Mouse (Mus musculus): Measurements from ENCODE around the gene Mkln1. TPM values are rescaled to one million over a fixed set of nuclear protein-coding genes. Genes with fewer than 3 reads are reported as not detected.

The Mkln1 gene
- polyA plus RNA-seq, 1 experiment from 2014 or later = 217 TPM

- H3K4me1 ChIP-seq (replicated peaks; ENCODE audit: control insufficient read depth, insufficient read depth, low read length) = no peaks in the 10 kb centered on the region
- no peak overlapping the region for H3K4me3 ChIP-seq (ENCODE audit: low read length)
- no peak overlapping the region for H3K27ac ChIP-seq (ENCODE audit: low read length)
- H3K9ac ChIP-seq (ENCODE audit: low read length) = no peak overlapping the region
- no peaks in the 10 kb centered on the region for H3K27me3 ChIP-seq (ENCODE audit: control insufficient read depth, insufficient read depth, low read depth, low read length)
- no peaks in the 10 kb centered on the region for H3K9me3 ChIP-seq (ENCODE audit: control insufficient read depth, low read length)
- no peak for ATAC-seq (ENCODE audit: low read depth)
- 82% methylated on average over 2 of the region's 2 CpGs for WGBS
- H3K36me3 ChIP-seq (ENCODE audit: control insufficient read depth, insufficient read depth, low read length) = peaks cover 15% of the 10 kb centered on the region
- no peak overlapping the region for H3K4me2 ChIP-seq (ENCODE audit: low read depth, low read length)
These were observed 38.7 kb downstream of the Mkln1 start for GRCm38 (mm10) chr6:31437264-31437663.

- ATAC-seq (ENCODE audit: low read depth) = no peak
- Histone ChIP-seq H3K4me2 (ENCODE audit: low read depth, low read length) (no peak overlapping the region), H3K27ac (ENCODE audit: low read length) (no peak overlapping the region), H3K9ac (ENCODE audit: low read length) (no peak overlapping the region), H3K27me3 (ENCODE audit: control insufficient read depth, insufficient read depth, low read depth, low read length) (no peaks in the 10 kb centered on the region), H3K4me3 (ENCODE audit: low read length) (no peak overlapping the region), H3K4me1 (replicated peaks; ENCODE audit: control insufficient read depth, insufficient read depth, low read length) (no peaks in the 10 kb centered on the region), H3K36me3 (ENCODE audit: control insufficient read depth, insufficient read depth, low read length) (peaks cover 4% of the 10 kb centered on the region; the same call in 1 of the 2 replicates), H3K9me3 (ENCODE audit: control insufficient read depth, low read length) (no peaks in the 10 kb centered on the region)
- 77% methylated on average over 1 of the region's 1 CpGs for WGBS
These were observed 46.7 kb downstream of the Mkln1 start for GRCm38 (mm10) chr6:31445258-31445657.

- Histone ChIP-seq H3K9me3 (ENCODE audit: control insufficient read depth, low read length) (no peaks in the 10 kb centered on the region), H3K4me2 (ENCODE audit: low read depth, low read length) (no peak overlapping the region), H3K27me3 (ENCODE audit: control insufficient read depth, insufficient read depth, low read depth, low read length) (no peaks in the 10 kb centered on the region), H3K36me3 (ENCODE audit: control insufficient read depth, insufficient read depth, low read length) (peaks cover 7% of the 10 kb centered on the region; the same call in 1 of the 2 replicates), H3K9ac (ENCODE audit: low read length) (no peak overlapping the region), H3K27ac (ENCODE audit: low read length) (no peak overlapping the region), H3K4me1 (replicated peaks; ENCODE audit: control insufficient read depth, insufficient read depth, low read length) (0 out of 2 replicates have a peak, but pooled peaks cover 4% of the 10 kb centered on the region), H3K4me3 (ENCODE audit: low read length) (no peak overlapping the region)
- no peak for ATAC-seq (ENCODE audit: low read depth)
These were observed 55.2 kb downstream of the Mkln1 start for GRCm38 (mm10) chr6:31453735-31454134.

- H3K4me1 ChIP-seq (replicated peaks; ENCODE audit: control insufficient read depth, insufficient read depth, low read length) = 0 out of 2 replicates have a peak, but pooled peaks cover 4% of the 10 kb centered on the region
- no peaks in the 10 kb centered on the region for H3K27me3 ChIP-seq (ENCODE audit: control insufficient read depth, insufficient read depth, low read depth, low read length)
- ATAC-seq (ENCODE audit: low read depth) = no peak
- H3K36me3 ChIP-seq (ENCODE audit: control insufficient read depth, insufficient read depth, low read length) = peaks cover 10% of the 10 kb centered on the region
- H3K4me3 ChIP-seq (ENCODE audit: low read length) = no peak overlapping the region
- WGBS = 96% methylated on average over 2 of the region's 2 CpGs
- no peak overlapping the region for H3K27ac ChIP-seq (ENCODE audit: low read length)
- H3K4me2 ChIP-seq (ENCODE audit: low read depth, low read length) = no peak overlapping the region
- H3K9ac ChIP-seq (ENCODE audit: low read length) = no peak overlapping the region
- no peaks in the 10 kb centered on the region for H3K9me3 ChIP-seq (ENCODE audit: control insufficient read depth, low read length)
These were observed 56.8 kb downstream of the Mkln1 start for GRCm38 (mm10) chr6:31455376-31455775.

GRCm38 (mm10) chr6:31456988-31457387 is 58.5 kb downstream of the Mkln1 start:
- no peak; the same call in 1 of the 2 replicates for ATAC-seq (ENCODE audit: low read depth)
- no peaks in the 10 kb centered on the region for H3K27me3 ChIP-seq (ENCODE audit: control insufficient read depth, insufficient read depth, low read depth, low read length)
- H3K27ac ChIP-seq (ENCODE audit: low read length) = no peak overlapping the region
- WGBS = 54% methylated on average over 1 of the region's 1 CpGs
- no peak overlapping the region for H3K4me2 ChIP-seq (ENCODE audit: low read depth, low read length)
- H3K9me3 ChIP-seq (ENCODE audit: control insufficient read depth, low read length) = no peaks in the 10 kb centered on the region
- H3K4me3 ChIP-seq (ENCODE audit: low read length) = no peak overlapping the region
- H3K4me1 ChIP-seq (replicated peaks; ENCODE audit: control insufficient read depth, insufficient read depth, low read length) = 0 out of 2 replicates have a peak, but pooled peaks cover 4% of the 10 kb centered on the region
- H3K36me3 ChIP-seq (ENCODE audit: control insufficient read depth, insufficient read depth, low read length) = peaks cover 11% of the 10 kb centered on the region
- H3K9ac ChIP-seq (ENCODE audit: low read length) = no peak overlapping the region

- ATAC-seq (ENCODE audit: low read depth) = no peak
- Histone ChIP-seq H3K9me3 (ENCODE audit: control insufficient read depth, low read length) (no peaks in the 10 kb centered on the region), H3K27me3 (ENCODE audit: control insufficient read depth, insufficient read depth, low read depth, low read length) (no peaks in the 10 kb centered on the region), H3K4me1 (replicated peaks; ENCODE audit: control insufficient read depth, insufficient read depth, low read length) (no peaks in the 10 kb centered on the region), H3K4me2 (ENCODE audit: low read depth, low read length) (no peak overlapping the region), H3K36me3 (ENCODE audit: control insufficient read depth, insufficient read depth, low read length) (peaks cover 3% of the 10 kb centered on the region; the same call in 1 of the 2 replicates), H3K9ac (ENCODE audit: low read length) (no peak overlapping the region), H3K4me3 (ENCODE audit: low read length) (no peak overlapping the region), H3K27ac (ENCODE audit: low read length) (no peak overlapping the region)
- WGBS = 90% methylated on average over 6 of the region's 6 CpGs
These were observed 70.9 kb downstream of the Mkln1 start for GRCm38 (mm10) chr6:31469431-31469830.

- H3K4me3 ChIP-seq (ENCODE audit: low read length) = no peak overlapping the region
- H3K27ac ChIP-seq (ENCODE audit: low read length) = no peak overlapping the region
- no peaks in the 10 kb centered on the region for H3K4me1 ChIP-seq (replicated peaks; ENCODE audit: control insufficient read depth, insufficient read depth, low read length)
- H3K27me3 ChIP-seq (ENCODE audit: control insufficient read depth, insufficient read depth, low read depth, low read length) = no peaks in the 10 kb centered on the region
- ATAC-seq (ENCODE audit: low read depth) = no peak
- H3K4me2 ChIP-seq (ENCODE audit: low read depth, low read length) = no peak overlapping the region
- no peak overlapping the region for H3K9ac ChIP-seq (ENCODE audit: low read length)
- 66% methylated on average over 4 of the region's 4 CpGs for WGBS
- no peaks in the 10 kb centered on the region for H3K9me3 ChIP-seq (ENCODE audit: control insufficient read depth, low read length)
- peaks cover 14% of the 10 kb centered on the region; the same call in 1 of the 2 replicates for H3K36me3 ChIP-seq (ENCODE audit: control insufficient read depth, insufficient read depth, low read length)
These were observed 79.7 kb downstream of the Mkln1 start for GRCm38 (mm10) chr6:31478221-31478620.

- ATAC-seq (ENCODE audit: low read depth) = no peak
- WGBS = 79% methylated on average over 4 of the region's 4 CpGs
- Histone ChIP-seq H3K27ac (ENCODE audit: low read length) (no peak overlapping the region), H3K4me2 (ENCODE audit: low read depth, low read length) (no peak overlapping the region), H3K9me3 (ENCODE audit: control insufficient read depth, low read length) (no peaks in the 10 kb centered on the region), H3K27me3 (ENCODE audit: control insufficient read depth, insufficient read depth, low read depth, low read length) (no peaks in the 10 kb centered on the region), H3K36me3 (ENCODE audit: control insufficient read depth, insufficient read depth, low read length) (0 out of 2 replicates have a peak, but pooled peaks cover 9% of the 10 kb centered on the region), H3K4me3 (ENCODE audit: low read length) (no peak overlapping the region), H3K4me1 (replicated peaks; ENCODE audit: control insufficient read depth, insufficient read depth, low read length) (no peaks in the 10 kb centered on the region), H3K9ac (ENCODE audit: low read length) (no peak overlapping the region)
These were observed 81.5 kb downstream of the Mkln1 start for GRCm38 (mm10) chr6:31480008-31480407.

- 89% methylated on average over 2 of the region's 2 CpGs for WGBS
- ATAC-seq (ENCODE audit: low read depth) = no peak
- H3K27me3 ChIP-seq (ENCODE audit: control insufficient read depth, insufficient read depth, low read depth, low read length) = no peaks in the 10 kb centered on the region
These were observed 88.1 kb downstream of the Mkln1 start for GRCm38 (mm10) chr6:31486601-31487000.

GRCm38 (mm10) chr6:31489950-31490349 is 91.4 kb downstream of the Mkln1 start:
- Histone ChIP-seq H3K4me3 (ENCODE audit: low read length) (no peak overlapping the region), H3K9me3 (ENCODE audit: control insufficient read depth, low read length) (no peaks in the 10 kb centered on the region), H3K36me3 (ENCODE audit: control insufficient read depth, insufficient read depth, low read length) (peaks cover 13% of the 10 kb centered on the region), H3K4me1 (replicated peaks; ENCODE audit: control insufficient read depth, insufficient read depth, low read length) (no peaks in the 10 kb centered on the region), H3K4me2 (ENCODE audit: low read depth, low read length) (no peak overlapping the region), H3K27ac (ENCODE audit: low read length) (no peak overlapping the region), H3K27me3 (ENCODE audit: control insufficient read depth, insufficient read depth, low read depth, low read length) (no peaks in the 10 kb centered on the region), H3K9ac (ENCODE audit: low read length) (no peak overlapping the region)
- WGBS = 86% methylated on average over 7 of the region's 7 CpGs
- no peak for ATAC-seq (ENCODE audit: low read depth)

More at GRCm38 (mm10) chr6:31486601-31487000, 88.1 kb downstream of the Mkln1 start:
- Histone ChIP-seq H3K9ac (ENCODE audit: low read length) (no peak overlapping the region), H3K4me2 (ENCODE audit: low read depth, low read length) (no peak overlapping the region), H3K36me3 (ENCODE audit: control insufficient read depth, insufficient read depth, low read length) (peaks cover 11% of the 10 kb centered on the region), H3K4me1 (replicated peaks; ENCODE audit: control insufficient read depth, insufficient read depth, low read length) (no peaks in the 10 kb centered on the region), H3K9me3 (ENCODE audit: control insufficient read depth, low read length) (no peaks in the 10 kb centered on the region), H3K4me3 (ENCODE audit: low read length) (no peak overlapping the region), H3K27ac (ENCODE audit: low read length) (no peak overlapping the region)

All from lung, embryonic 16.5 days (tissue).